In the genomic region with DNA sequence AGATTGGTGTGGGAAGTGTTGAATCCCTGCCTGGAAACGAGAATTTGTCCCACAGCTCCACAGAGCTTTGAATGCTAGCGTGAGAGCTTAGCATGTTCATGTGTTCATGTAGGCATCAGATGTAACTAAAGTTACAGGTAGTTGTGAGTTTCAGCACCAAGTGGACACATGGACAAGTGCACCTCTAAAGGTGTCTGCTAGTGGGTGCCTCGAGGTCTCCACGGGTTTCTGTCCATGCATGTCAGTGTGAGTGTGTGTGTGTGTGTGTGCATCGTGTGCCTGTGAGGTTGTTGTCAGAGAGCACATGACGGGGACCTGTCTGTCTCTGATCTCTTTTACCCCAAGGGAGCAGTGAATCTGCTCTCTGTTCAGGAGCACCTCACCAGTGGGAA, we compare ENCODE assay signal across 8 mouse cellular contexts. TPM values are rescaled to one million over a fixed set of nuclear protein-coding genes. Genes with fewer than 3 reads are reported as not detected.
DNase-seq lines count a peak whose midpoint lies in the region; ATAC-seq and TF ChIP-seq lines count a peak whose summit lies in the region.

No protein-coding gene starts in this region.

- H3K4me3 ChIP-seq in heart, adult 2 months = peak overlapping the region; percentile 64; the same call in 1 of the 2 replicates
- peak overlapping the region; percentile 88 for H3K4me3 ChIP-seq in E14TG2a.4 (replicated peaks; ENCODE audit: low read length)
- H3K4me3 ChIP-seq in liver, postnatal 0 days (ENCODE audit: low read depth, low read length) = 0 out of 2 replicates have a peak overlapping the region, but pooled peaks have one; percentile 59

- intact Hi-C loops in heart, adult 2 months (cut with DNase I) = no loop called here

- no peaks in the 10 kb centered on the region for H3K27me3 ChIP-seq in heart, adult 2 months (ENCODE audit: control insufficient read depth, insufficient read depth, low read length)
- H3K27me3 ChIP-seq in E14TG2a.4 (ENCODE audit: insufficient read depth, low read length) = peaks cover 31% of the 10 kb centered on the region
- peaks cover 9% of the 10 kb centered on the region; the same call in 1 of the 2 replicates for H3K27me3 ChIP-seq in liver, postnatal 0 days (ENCODE audit: insufficient read depth, low read length)

- TF ChIP-seq CTCF in heart, adult 2 months (IDR thresholded peaks at IDR 0.05) = no peak
- no peak for TF ChIP-seq CTCF in E14TG2a.4 (conservative IDR thresholded peaks at IDR 0.05; ENCODE audit: low read length)
- TF ChIP-seq CTCF in liver, postnatal 0 days (IDR thresholded peaks at IDR 0.05; ENCODE audit: low read depth) = no peak

- ATAC-seq in granulocyte monocyte progenitor cell, adult 5-6 weeks (replicated peaks; ENCODE audit: poor library complexity, severe bottlenecking) = 0 out of 2 replicates have a peak, but pooled peaks have one; percentile 10
- ATAC-seq in liver, postnatal 0 days = peak; percentile 7; the same call in 1 of the 2 replicates

- no peaks in the 10 kb centered on the region for H3K36me3 ChIP-seq in heart, adult 2 months (ENCODE audit: control insufficient read depth, insufficient read depth, low read length)
- no peaks in the 10 kb centered on the region for H3K36me3 ChIP-seq in E14TG2a.4 (ENCODE audit: insufficient read depth, low read length)
- no peaks in the 10 kb centered on the region for H3K36me3 ChIP-seq in liver, postnatal 0 days (replicated peaks; ENCODE audit: insufficient read depth, low read length)

- H3K79me2 ChIP-seq in heart, adult 2 months (replicated peaks; ENCODE audit: control insufficient read depth, insufficient read depth, low read length) = no peaks in the 10 kb centered on the region

- no peak for TF ChIP-seq POLR2A in heart, adult 2 months (IDR thresholded peaks at IDR 0.05; ENCODE audit: insufficient read depth, low read depth, low read length)

- H3K4me1 ChIP-seq in heart, adult 2 months (ENCODE audit: control insufficient read depth, insufficient read depth, low read length) = peaks cover 2% of the 10 kb centered on the region
- H3K4me1 ChIP-seq in E14TG2a.4 (replicated peaks; ENCODE audit: low read depth, low read length) = peaks cover 13% of the 10 kb centered on the region
- peaks cover 9% of the 10 kb centered on the region for H3K4me1 ChIP-seq in liver, postnatal 0 days (ENCODE audit: insufficient read depth)

- 10% methylated on average over 6 of the region's 6 CpGs for WGBS in heart, adult 2 months
- WGBS in liver, postnatal 0 days (ENCODE audit: insufficient replicate concordance) = 18% methylated on average over 6 of the region's 6 CpGs

- no peak overlapping the region for H3K9ac ChIP-seq in heart, adult 2 months (ENCODE audit: low read depth, low read length)
- no peak overlapping the region for H3K9ac ChIP-seq in liver, postnatal 0 days (replicated peaks)

- TF ChIP-seq EP300 in heart, adult 2 months (IDR thresholded peaks at IDR 0.05; ENCODE audit: insufficient read depth, low read depth, low read length) = 0 out of 2 replicates have a peak, but pooled peaks have one; percentile 3
- TF ChIP-seq EP300 in liver, postnatal 0 days (IDR thresholded peaks at IDR 0.05; ENCODE audit: low read depth) = no peak

- H3K9me3 ChIP-seq in E14TG2a.4 (ENCODE audit: low read length) = no peaks in the 10 kb centered on the region
- H3K9me3 ChIP-seq in liver, postnatal 0 days (ENCODE audit: low read length) = no peaks in the 10 kb centered on the region

- no peak for DNase-seq in heart, adult 2 months
- no peak for DNase-seq in heart, adult 8-10 months (ENCODE audit: low spot score)
- no peak for DNase-seq in liver, postnatal 0 days
- no peak for DNase-seq in urinary bladder, postnatal 14 days (ENCODE audit: low spot score)
- no peak for DNase-seq in embryo, embryonic 9.5 days (ENCODE audit: extremely low spot score)
- no peak for DNase-seq in frontal cortex, postnatal 36 days (ENCODE audit: low spot score in 2 of 2)

- peak overlapping the region; percentile 98 for H3K4me2 ChIP-seq in liver, postnatal 0 days (ENCODE audit: low read depth, low read length)

- no peak overlapping the region for H3K27ac ChIP-seq in heart, adult 2 months
- H3K27ac ChIP-seq in liver, postnatal 0 days (ENCODE audit: low read depth) = no peak overlapping the region

RNA-seq across cellular contexts. Expression of gene Rab40b, which starts 0.5 kb away (rescaled TPM):
- total RNA-seq in heart, adult 2 months (2021) = 1 to 10 TPM in 1 of 2 experiments, under 1 TPM in 1; 0.91 to 1.5 TPM
- 2.0 and 2.8 TPM in 2 replicates for polyA plus RNA-seq in heart, adult 2 months (2012; rRNA removed)
- total RNA-seq in heart, adult 8-10 months (2022) = 1 to 10 TPM; 1.0 to 3.4 (median 2.2) TPM
- total RNA-seq in granulocyte monocyte progenitor cell, adult 5-6 weeks (2014; fragmentation: Nextera tagmentation) = 0.71 TPM in 1 of 2 replicates, not detected in the other
- not detected in 2 replicates for total RNA-seq in granulocyte monocyte progenitor cell, adult 5-6 weeks (2017)
- polyA plus RNA-seq in liver, postnatal 0 days (2015; fragmentation: Nextera tagmentation; extraction: Ambion mirVana) = 0.58 and 0.60 TPM in 2 replicates

RNA-seq across cellular contexts. Expression of gene Fn3krp, which starts 32.7 kb away (rescaled TPM):
- total RNA-seq in heart, adult 2 months (2021) = 1 to 10 TPM; 6.2 to 6.9 TPM
- polyA plus RNA-seq in heart, adult 2 months (2012; rRNA removed) = 7.1 and 9.1 TPM in 2 replicates
- 1 to 10 TPM; 4.8 to 6.5 (median 5.4) TPM for total RNA-seq in heart, adult 8-10 months (2022)
- 6.3 and 8.3 TPM in 2 replicates for total RNA-seq in granulocyte monocyte progenitor cell, adult 5-6 weeks (2014; fragmentation: Nextera tagmentation)
- total RNA-seq in granulocyte monocyte progenitor cell, adult 5-6 weeks (2017) = 9.8 and 12.5 TPM in 2 replicates
- polyA plus RNA-seq in liver, postnatal 0 days (2015; fragmentation: Nextera tagmentation; extraction: Ambion mirVana) = 12.2 and 14.6 TPM in 2 replicates

RNA-seq across cellular contexts. Expression of gene Wdr45b, which starts 34.3 kb away (rescaled TPM):
- 10 to 100 TPM; 34.4 to 36.8 TPM for total RNA-seq in heart, adult 2 months (2021)
- polyA plus RNA-seq in heart, adult 2 months (2012; rRNA removed) = 36.9 and 57.6 TPM in 2 replicates
- 10 to 100 TPM; 32.1 to 35.4 (median 32.7) TPM for total RNA-seq in heart, adult 8-10 months (2022)
- total RNA-seq in granulocyte monocyte progenitor cell, adult 5-6 weeks (2014; fragmentation: Nextera tagmentation) = 31.3 and 68.7 TPM in 2 replicates
- 42.4 and 52.4 TPM in 2 replicates for total RNA-seq in granulocyte monocyte progenitor cell, adult 5-6 weeks (2017)
- 16.6 and 16.7 TPM in 2 replicates for polyA plus RNA-seq in liver, postnatal 0 days (2015; fragmentation: Nextera tagmentation; extraction: Ambion mirVana)

RNA-seq across cellular contexts. Expression of gene Fn3k, which starts 46.2 kb away (rescaled TPM):
- 10 to 100 TPM; 23.6 to 26.3 TPM for total RNA-seq in heart, adult 2 months (2021)
- 20.4 and 23.7 TPM in 2 replicates for polyA plus RNA-seq in heart, adult 2 months (2012; rRNA removed)
- total RNA-seq in heart, adult 8-10 months (2022) = 10 to 100 TPM; 26.4 to 33.5 (median 30.8) TPM
- total RNA-seq in granulocyte monocyte progenitor cell, adult 5-6 weeks (2014; fragmentation: Nextera tagmentation) = not detected in 2 replicates
- total RNA-seq in granulocyte monocyte progenitor cell, adult 5-6 weeks (2017) = not detected in 2 replicates
- polyA plus RNA-seq in liver, postnatal 0 days (2015; fragmentation: Nextera tagmentation; extraction: Ambion mirVana) = 14.6 and 19.2 TPM in 2 replicates
